Mouse (Mus musculus) brain, embryonic 14.5 days (tissue): ENCODE measurements at regions not wholly inside any gene's neighbourhood (a gene's known extent, or its start where the extent isn't known, plus 50 kb on each side); places are given as distances from the start of the nearest gene placed in this dataset.
A peak's percentile ranks its signal among the peaks of the same experiment; 100 is the strongest.
"Not testable (repeated sequence)": the region's sequence is repeated elsewhere in the genome, so short reads cannot be mapped to it uniquely, and the experiment has no call there.

Experiments used
- DNase-seq: peaks from one replicate; pipeline ENCODE4 v3.0.0-alpha.2; 2011; ENCODE audit warnings: low read depth
- CTCF ChIP-seq: fragments of 200-500 bp; IDR thresholded peaks from 2 replicates; pipeline ENCODE4 v1.5.1; 2012; ENCODE audit warnings: inconsistent platforms, mild to moderate bottlenecking, moderate library complexity, borderline replicate concordance; ENCODE audit not compliant: insufficient read depth, insufficient read length; ENCODE audit errors: extremely low read depth
- POLR2A ChIP-seq: fragments of 200-500 bp; IDR thresholded peaks from 2 replicates; pipeline ENCODE4 v1.6.1; 2012; ENCODE audit warnings: mild to moderate bottlenecking, inconsistent platforms, borderline replicate concordance; ENCODE audit not compliant: poor library complexity, insufficient read depth, insufficient read length, severe bottlenecking; ENCODE audit errors: extremely low read depth

DNA sequence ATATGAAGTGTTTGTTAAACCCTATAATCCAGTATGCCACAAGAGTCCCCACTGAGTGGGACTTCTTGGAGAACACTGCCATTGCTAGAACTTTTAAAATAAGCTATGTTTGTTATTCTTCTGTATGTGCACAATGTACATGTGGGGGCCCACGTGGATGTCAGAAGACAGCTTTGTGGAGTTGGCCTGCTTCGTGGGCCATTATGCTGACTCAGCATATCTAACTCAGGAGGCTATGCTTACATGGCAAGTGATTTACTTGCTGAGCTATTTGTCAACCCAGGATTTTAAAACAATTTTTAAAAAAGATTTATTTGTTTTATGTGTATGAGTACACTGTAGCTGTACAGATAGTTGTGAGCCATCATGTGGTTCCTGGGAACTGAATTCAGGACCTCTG lies 207.6 kb upstream of the Steap1 start:
- no peak for DNase-seq
- TF ChIP-seq CTCF (no peak), POLR2A (no peak)

DNA sequence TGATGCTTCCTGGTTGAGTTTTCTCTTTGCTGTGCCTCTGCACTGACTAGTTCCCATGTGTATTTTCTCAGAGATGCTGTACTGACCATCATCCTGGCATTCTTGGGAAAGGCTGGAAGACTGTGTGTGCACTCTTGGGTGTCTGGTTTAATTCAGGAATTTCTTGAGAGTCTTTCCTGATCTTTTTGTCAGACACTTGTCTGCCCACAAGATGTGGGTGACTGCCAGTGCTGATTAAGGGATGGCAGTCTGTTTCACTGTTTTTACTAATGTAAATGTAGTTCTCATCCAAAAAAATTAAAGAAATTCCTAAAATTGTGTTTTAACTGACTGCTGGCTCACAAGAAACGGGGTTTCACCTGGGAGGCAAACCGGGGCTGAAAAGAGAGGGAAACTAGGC lies 206.7 kb upstream of the Steap1 start:
- TF ChIP-seq POLR2A (no peak), CTCF (no peak)
- no peak for DNase-seq

DNA sequence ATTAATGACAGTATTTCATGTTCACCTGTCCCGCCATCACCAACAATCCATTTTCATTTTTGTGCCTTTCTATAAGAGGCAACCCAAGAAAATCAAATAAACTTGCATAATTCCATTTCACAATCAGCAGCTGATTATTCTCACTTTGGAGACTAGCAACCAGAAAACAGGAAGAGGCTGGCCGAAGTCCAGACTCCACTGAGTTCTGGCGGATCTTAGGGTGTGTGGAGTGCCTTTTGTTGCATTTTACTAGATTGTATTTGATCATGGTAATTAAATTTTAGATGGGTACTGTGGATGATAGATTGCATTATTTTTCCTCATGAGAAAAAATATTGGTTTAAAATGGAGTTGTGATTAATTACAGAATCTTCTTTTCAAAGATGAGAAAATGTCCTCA lies 176.7 kb upstream of the Steap1 start:
- DNase-seq = peak; percentile 50
- TF ChIP-seq CTCF = no peak
- no peak for TF ChIP-seq POLR2A

DNA sequence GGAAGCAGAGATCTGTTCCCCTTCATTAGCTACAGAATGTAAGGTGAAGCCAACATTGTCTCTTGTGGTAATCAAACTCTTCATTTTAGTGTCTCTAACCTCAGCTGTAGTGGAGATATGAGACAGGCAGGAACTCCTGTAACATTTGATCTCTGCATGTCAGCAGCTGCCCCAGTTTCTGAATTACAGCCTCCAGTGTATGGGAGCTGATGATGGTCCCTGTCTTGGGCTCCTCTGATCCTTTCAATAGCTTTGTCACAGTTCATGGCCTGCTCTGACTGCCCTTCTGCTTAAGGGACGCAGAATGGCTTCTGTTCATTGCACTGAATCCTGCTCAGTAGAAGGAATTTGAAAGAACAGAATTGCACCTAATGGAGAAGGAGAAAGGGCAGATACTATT lies 167.3 kb upstream of the Steap1 start:
- peak; percentile 20 for DNase-seq
- TF ChIP-seq CTCF (no peak), POLR2A (no peak)

DNA sequence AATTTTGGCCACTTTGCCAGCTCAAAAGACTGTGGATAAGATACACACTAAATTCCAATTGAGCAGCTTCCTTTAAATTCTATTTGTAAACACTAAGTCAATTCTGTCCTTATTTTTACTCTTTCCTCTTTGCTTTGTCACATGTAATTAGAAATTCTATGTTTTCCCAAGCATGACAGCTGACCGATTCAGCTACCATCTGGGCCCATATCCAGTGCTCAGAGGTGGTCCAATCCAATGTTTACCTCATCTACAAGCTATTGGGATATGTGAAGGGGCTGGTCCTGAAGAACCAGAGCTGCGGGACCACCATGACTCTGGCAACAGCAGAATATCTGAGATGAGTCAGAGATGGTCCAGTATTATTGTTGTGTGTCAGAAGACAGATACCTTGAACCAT lies 140.2 kb upstream of the Steap1 start:
- TF ChIP-seq CTCF (no peak), POLR2A (no peak)
- no peak for DNase-seq

DNA sequence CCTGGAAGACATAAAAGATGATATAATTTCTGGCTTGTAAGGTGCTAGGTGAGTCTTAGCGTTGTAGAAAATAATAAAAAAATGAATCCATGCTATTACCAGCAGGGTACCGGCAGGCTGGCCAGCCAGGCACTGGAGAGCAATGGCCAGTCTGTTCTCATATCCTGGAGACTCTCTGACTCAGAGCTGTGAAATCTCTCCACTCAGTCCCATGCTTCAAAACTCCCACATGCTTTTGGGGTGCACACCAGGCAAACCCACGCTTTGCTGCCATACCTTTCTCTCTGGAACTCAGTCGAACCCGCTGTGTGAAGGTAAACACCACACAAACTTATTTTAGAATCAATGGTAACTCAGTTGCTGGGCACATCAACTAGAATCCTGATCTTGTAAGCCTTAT lies 124.3 kb upstream of the Steap1 start:
- TF ChIP-seq POLR2A (no peak), CTCF (no peak)
- DNase-seq = no peak

DNA sequence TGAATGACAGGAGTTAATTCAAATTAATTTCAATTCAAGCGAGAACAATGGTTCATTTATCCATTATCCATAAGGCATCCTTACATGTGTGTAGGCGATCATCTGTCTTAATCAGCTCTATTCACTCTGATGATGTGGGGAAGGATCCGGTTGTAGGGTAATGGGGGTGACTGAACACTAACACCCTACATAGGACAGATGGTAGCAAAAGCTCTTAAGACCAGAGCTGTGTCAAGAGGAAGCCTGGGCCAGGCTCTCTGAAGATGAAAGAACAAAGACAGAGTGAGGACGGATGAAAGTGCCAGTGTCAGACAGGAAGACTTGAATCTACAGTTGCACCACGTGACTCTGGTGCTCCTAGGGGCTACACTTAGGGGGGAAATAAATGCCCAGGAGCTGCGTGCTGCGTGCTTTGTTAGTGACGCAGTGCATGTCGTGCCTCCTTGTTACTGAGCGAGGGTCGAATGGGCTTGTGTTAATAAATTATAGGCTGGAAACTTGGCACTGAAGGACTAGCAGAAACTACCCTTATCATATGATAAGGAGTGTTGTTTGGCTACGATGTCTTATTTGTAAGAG lies 107.1 kb upstream of the Steap1 start:
- no peak for TF ChIP-seq CTCF
- TF ChIP-seq POLR2A = no peak

DNA sequence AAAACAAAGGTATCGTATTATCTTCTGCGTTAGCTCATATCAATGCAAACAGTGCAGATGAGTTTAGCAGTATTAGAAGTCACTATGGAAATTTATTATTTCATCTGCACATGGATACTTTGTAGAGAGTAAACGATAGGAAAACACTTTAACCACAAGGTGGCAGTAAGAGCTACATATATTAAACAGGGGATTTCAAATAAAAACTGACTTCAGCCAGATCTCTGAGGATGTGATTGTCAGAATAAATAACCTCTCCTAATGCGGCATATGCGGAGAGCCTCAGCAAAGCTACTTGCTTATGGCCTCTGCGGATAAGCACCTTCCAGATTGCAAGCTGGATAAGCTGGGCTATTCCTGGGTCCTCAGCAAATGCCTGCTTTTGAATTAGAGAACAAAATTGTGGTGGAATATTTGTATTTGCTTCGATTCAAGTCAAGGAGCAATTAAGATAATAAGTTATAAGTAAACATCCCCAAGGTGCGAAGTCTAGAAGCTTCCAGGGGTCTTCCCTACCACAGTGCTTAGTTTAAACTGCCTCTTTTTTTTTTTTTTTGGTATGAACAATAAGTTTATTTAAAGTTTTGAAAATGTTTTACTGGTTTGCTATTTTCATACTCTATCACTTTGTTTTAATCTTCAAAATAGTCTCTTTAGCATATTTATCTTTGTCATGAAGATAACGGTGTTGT lies 96.8 kb upstream of the Steap1 start:
- TF ChIP-seq POLR2A (no peak), CTCF (0 out of 2 replicates have a peak, but pooled peaks have one; percentile 4)

More for the DNA sequence above, 107.1 kb upstream of the Steap1 start:
- peak; percentile 47 for DNase-seq

DNA sequence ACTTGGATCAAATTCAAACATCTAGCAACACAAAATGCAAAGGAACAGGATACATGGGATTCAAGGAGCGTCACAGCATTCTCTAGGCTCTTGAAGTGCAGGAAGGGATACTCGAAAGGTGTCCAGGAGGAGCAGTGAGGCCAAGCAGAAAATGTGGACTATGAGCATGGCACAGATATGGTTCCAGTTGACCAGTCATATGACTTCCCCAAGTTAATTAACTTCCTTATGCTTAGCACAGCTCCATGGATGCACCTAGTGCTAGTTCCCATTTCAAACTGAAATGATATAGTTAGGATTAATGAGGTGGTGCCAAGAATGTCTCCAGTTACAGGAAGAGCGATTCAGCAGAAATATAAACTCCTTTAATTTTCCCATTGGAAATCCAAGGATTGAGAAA lies 95.2 kb upstream of the Steap1 start:
- no peak for TF ChIP-seq CTCF
- TF ChIP-seq POLR2A = no peak
- no peak for DNase-seq

More for the DNA sequence above, 96.8 kb upstream of the Steap1 start:
- peak; percentile 89 for DNase-seq

DNA sequence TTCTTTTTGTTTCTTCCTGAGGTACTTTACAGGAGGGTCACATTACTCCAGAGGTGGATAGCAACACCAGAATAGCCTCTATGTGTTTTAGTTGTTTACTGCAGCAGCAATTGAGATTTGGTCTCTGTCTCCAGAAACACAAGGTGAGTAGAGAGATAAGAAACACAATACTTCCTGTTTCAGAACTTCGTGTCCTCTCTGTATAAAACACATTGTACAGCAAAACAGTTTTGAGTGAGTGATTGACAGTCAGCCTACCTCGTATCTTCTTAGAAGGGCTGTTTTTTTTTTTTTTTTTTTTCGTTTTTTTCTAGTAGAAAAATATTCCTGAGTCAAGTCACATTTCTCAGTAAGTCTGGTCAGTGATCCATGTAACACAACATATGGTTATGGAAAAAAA lies 89.6 kb upstream of the Steap1 start:
- TF ChIP-seq CTCF (no peak), POLR2A (no peak)
- DNase-seq = no peak

DNA sequence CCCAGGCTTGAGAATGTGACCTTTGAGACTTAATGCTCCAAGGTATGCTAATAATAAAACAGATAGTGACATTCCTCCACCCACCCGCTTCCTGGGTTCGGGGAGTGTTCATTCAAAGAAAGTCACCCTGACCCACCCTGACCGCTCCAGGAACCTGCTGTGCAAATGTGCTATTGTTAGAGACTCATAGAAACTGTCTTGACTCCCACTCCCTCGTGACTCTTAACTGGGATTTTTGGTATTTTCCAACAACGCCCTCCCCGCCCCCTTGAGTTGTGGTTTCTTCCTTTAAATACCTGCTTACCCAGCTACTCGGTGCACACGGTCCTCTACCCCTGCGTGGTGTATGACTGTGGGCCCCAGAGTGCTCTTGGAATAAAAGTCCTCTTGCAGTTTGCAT lies 73.5 kb upstream of the Steap1 start:
- not testable (repeated sequence) for DNase-seq
